Mouse (Mus musculus) B cell, adult 67 days (primary cell): ENCODE results near the gene Olfr680-ps1. TPM values are rescaled to one million over a fixed set of nuclear protein-coding genes. Genes with fewer than 3 reads are reported as not detected.

ENCODE experiments used
- total RNA-seq, 2 experiments: library from RNA; stranded (reverse); gene quantifications; 4 replicates each; pipeline ENCODE4 v1.2.4; 2023

Gene Olfr680-ps1
- total RNA-seq = not detected

GRCm38 (mm10) chr7:105092717-105093116 lies at the start of gene Olfr680-ps1:
Olfr680-ps1 (minus strand) TSS chr7:105092817.

GRCm38 (mm10) chr7:105116536-105116935 lies 23.9 kb upstream of the Olfr680-ps1 start, which contains the start of gene Olfr681:
Olfr681 (plus strand) TSS chr7:105116836.

GRCm38 (mm10) chr7:105080905-105081304 lies 11.7 kb downstream of the Olfr680-ps1 start, which contains the start of gene Olfr679:
Olfr679 (plus strand) TSS chr7:105081205.

GRCm38 (mm10) chr7:105064175-105064574 lies 28.4 kb downstream of the Olfr680-ps1 start, which contains the start of gene Olfr678:
Olfr678 (plus strand) TSS chr7:105064475.

Other genes starting within 250 kb of the Olfr680-ps1 start
- gene Usp17la, start 235.8 kb downstream of the Olfr680-ps1 start, total RNA-seq = not detected
- gene Olfr665, start 214.8 kb downstream of the Olfr680-ps1 start, total RNA-seq = not detected
- not detected for gene Olfr666, start 196.9 kb downstream of the Olfr680-ps1 start, total RNA-seq
- gene Olfr667, start 171.3 kb downstream of the Olfr680-ps1 start, total RNA-seq = not detected
- not detected for gene Olfr668, start 164.8 kb downstream of the Olfr680-ps1 start, total RNA-seq
- not detected for gene Olfr669, start 158.6 kb downstream of the Olfr680-ps1 start, total RNA-seq
- not detected for gene Olfr670, start 130.2 kb downstream of the Olfr680-ps1 start, total RNA-seq
- not detected for gene Olfr671, start 113.7 kb downstream of the Olfr680-ps1 start, total RNA-seq
- gene Olfr672, start 90.8 kb downstream of the Olfr680-ps1 start, total RNA-seq = not detected
- gene Olfr675, start 64.4 kb downstream of the Olfr680-ps1 start, total RNA-seq = not detected
- not detected for gene Olfr676, start 60.1 kb downstream of the Olfr680-ps1 start, total RNA-seq
- gene Olfr677, start 41.4 kb downstream of the Olfr680-ps1 start, total RNA-seq = not detected
- gene Olfr678, start 28.3 kb downstream of the Olfr680-ps1 start, total RNA-seq = not detected
- gene Olfr679, start 11.6 kb downstream of the Olfr680-ps1 start, total RNA-seq = not detected
- gene Olfr681, start 24.0 kb upstream of the Olfr680-ps1 start, total RNA-seq = not detected
- not detected for gene Olfr683, start 54.2 kb upstream of the Olfr680-ps1 start, total RNA-seq
- gene Olfr684, start 70.8 kb upstream of the Olfr680-ps1 start, total RNA-seq = not detected
- gene Olfr685, start 93.2 kb upstream of the Olfr680-ps1 start, total RNA-seq = not detected
- not detected for gene Olfr686, start 114.7 kb upstream of the Olfr680-ps1 start, total RNA-seq
- not detected for gene Olfr688, start 195.3 kb upstream of the Olfr680-ps1 start, total RNA-seq
- gene Olfr689, start 218.3 kb upstream of the Olfr680-ps1 start, total RNA-seq = not detected
- not detected for gene Olfr690, start 241.3 kb upstream of the Olfr680-ps1 start, total RNA-seq
- gene Olfr691, start 249.5 kb upstream of the Olfr680-ps1 start, total RNA-seq = not detected